Mouse (Mus musculus) inflammation-experienced regulatory T-cells, adult 16 weeks (primary cell): ENCODE data around the gene Zan. TPM values are rescaled to one million over a fixed set of nuclear protein-coding genes. Genes with fewer than 3 reads are reported as not detected.

ENCODE experiments used
- polyA plus RNA-seq: library from polyadenylated mRNA; unstranded; fragments of 100-300 nt; shearing (Covaris generic); gene quantifications from one replicate; pipeline ENCODE4 v1.2.1, GENCODE M21; 2017

Gene Zan
- 0.67 TPM for polyA plus RNA-seq

GRCm38 (mm10) chr5:137476964-137477363 is at the start of gene Zan:
Gene Zan (minus strand): TSS chr5:137477064.

DNA sequence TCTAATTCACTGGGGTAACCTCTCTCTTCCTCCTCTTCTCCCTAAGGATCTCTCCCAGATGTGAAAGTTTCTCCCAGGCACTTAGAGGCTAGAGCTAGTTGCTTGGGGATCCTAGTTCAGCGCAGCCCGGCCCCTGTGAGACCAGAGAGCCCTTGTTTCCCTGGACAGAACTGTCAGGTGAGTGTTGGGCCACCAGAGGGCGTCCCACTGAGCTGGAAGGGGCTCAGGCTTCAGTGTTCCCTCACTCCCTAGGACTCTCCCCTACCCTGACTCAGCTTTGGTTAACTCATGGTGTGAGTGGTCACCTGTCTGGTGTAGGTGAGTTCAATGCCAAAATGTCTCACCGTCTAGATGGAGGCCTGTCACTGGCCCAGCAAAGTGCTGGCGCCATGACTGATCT is 41.6 kb upstream of the Zan start, which contains the start of gene Gigyf1:
TSS of gene Gigyf1 (plus strand) at position 113 of the 400 bp plus-strand sequence.

GRCm38 (mm10) chr5:137501709-137502666 is 25.1 kb upstream of the Zan start, which contains the start of gene Pop7:
Gene Pop7 (minus strand): TSS chr5:137502518.

GRCm38 (mm10) chr5:137349384-137350204 is 127.3 kb downstream of the Zan start, which contains the start of gene Ephb4:
Gene Ephb4 (plus strand): TSS chr5:137350109.

GRCm38 (mm10) chr5:137333512-137334174 is 143.2 kb downstream of the Zan start, which contains the start of gene Slc12a9:
Gene Slc12a9 (minus strand): TSS chr5:137333597.

Other genes with a start within 250 kb of the Zan start
- gene Ache, start 189.5 kb downstream of the Zan start, polyA plus RNA-seq, result 0.51 TPM
- gene Ufsp1, start 182.4 kb downstream of the Zan start, polyA plus RNA-seq, result 1.8 TPM
- gene Srrt, start 169.4 kb downstream of the Zan start, polyA plus RNA-seq, result 108 TPM
- gene Trip6, start 162.7 kb downstream of the Zan start, polyA plus RNA-seq, result 9.0 TPM
- gene Slc12a9, start 143.5 kb downstream of the Zan start, polyA plus RNA-seq, result 28.5 TPM
- gene Ephb4, start 127.0 kb downstream of the Zan start, polyA plus RNA-seq, result not detected
- gene Pop7, start 25.5 kb upstream of the Zan start, polyA plus RNA-seq, result 48.1 TPM
- gene Gigyf1, start 41.5 kb upstream of the Zan start, polyA plus RNA-seq, result 3.9 TPM
- not detected for gene Epo, start 56.2 kb upstream of the Zan start, polyA plus RNA-seq
- 205 TPM for gene Gnb2, start 56.4 kb upstream of the Zan start, polyA plus RNA-seq
- gene Actl6b, start 76.5 kb upstream of the Zan start, polyA plus RNA-seq, result not detected
- 0.39 TPM for gene Tfr2, start 92.8 kb upstream of the Zan start, polyA plus RNA-seq
- 99.5 TPM for gene Mospd3, start 124.0 kb upstream of the Zan start, polyA plus RNA-seq
- 2.4 TPM for gene Pcolce, start 136.7 kb upstream of the Zan start, polyA plus RNA-seq
- 0.93 TPM for gene Fbxo24, start 151.9 kb upstream of the Zan start, polyA plus RNA-seq
- gene Lrch4, start 152.1 kb upstream of the Zan start, polyA plus RNA-seq, result 383 TPM
- gene Gm20605, start 152.1 kb upstream of the Zan start, polyA plus RNA-seq, result 98.4 TPM
- 164 TPM for gene Sap25, start 164.3 kb upstream of the Zan start, polyA plus RNA-seq
- gene Irs3, start 168.7 kb upstream of the Zan start, polyA plus RNA-seq, result not detected
- 35.1 TPM for gene Agfg2, start 207.7 kb upstream of the Zan start, polyA plus RNA-seq